Mouse (Mus musculus): ENCODE data around the gene Aspg. TPM values are rescaled to one million over a fixed set of nuclear protein-coding genes. Genes with fewer than 3 reads are reported as not detected.

The Aspg gene
- not detected in 2 replicates for polyA plus RNA-seq (2012)

DNA sequence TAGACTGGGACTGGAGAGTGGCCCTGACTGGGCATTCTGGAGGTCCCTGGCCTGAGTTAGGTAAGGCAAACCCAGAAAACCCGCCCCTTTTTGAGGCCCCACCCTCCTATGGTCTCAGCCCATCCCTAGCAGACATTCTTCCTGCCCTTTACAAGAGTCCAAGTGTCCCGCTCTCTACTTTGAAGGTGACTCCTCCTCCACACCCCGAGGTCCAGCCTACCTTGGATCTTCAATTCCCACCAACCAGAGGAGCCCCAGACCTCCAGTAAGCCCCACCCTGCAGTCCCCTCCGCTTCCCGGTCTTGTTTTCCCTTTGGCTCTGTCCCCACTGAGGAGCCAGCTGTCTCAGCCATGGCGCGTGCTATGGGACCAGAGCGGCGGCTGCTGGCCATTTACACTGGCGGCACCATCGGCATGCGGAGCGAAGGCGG is at the start of gene Aspg:
Gene Aspg (plus strand): TSS at position 139 of the 431 bp plus-strand sequence.
- no peak for TF ChIP-seq GATA1 (IDR thresholded peaks at IDR 0.05; ENCODE audit: low read length)

DNA sequence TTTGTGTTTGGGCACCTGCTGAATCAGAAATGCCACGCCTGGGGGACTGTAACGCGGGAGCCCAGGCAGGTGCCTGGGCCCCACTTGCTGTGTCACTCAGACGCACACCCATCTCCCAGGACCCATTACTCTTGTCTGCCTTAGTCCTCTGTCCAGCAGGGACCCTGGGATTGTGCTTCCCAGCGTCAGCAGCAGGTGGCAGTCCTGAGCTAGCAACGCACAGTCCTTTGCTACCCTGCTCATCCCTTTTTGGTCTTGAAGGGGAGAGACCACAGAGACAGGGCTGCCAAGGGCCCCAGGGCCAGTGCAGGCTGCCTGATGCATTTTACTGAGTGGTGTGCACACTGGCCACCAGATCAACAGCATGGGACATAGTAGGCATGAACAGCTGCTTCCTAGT is 28.8 kb upstream of the Aspg start:
- TF ChIP-seq GATA1 (IDR thresholded peaks at IDR 0.05; ENCODE audit: low read length): no peak

GRCm38 (mm10) chr12:112079911-112080310 is 26.6 kb upstream of the Aspg start:
- TF ChIP-seq GATA1 (IDR thresholded peaks at IDR 0.05; ENCODE audit: low read length): no peak

DNA sequence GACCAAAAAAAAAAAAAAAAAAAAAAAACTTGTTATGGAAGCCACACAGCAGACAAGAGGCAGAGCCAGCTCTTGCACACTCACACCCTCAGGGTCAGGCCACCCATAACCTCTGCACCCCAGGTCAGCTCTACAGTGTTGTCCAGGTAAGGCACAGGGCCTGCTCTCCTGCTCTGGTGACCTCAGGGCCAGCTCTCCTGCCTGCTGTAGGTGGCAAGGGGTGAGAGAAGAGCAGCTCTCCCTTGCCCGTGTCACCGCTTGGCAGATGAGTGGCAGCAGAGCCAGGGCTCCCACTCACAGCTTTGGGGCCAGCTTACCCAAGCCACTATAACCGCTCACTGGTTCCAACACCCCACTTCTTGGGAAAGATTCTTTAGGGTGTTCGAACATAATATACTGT is 25.6 kb upstream of the Aspg start:
- no peak for TF ChIP-seq GATA1 (IDR thresholded peaks at IDR 0.05; ENCODE audit: low read length)

DNA sequence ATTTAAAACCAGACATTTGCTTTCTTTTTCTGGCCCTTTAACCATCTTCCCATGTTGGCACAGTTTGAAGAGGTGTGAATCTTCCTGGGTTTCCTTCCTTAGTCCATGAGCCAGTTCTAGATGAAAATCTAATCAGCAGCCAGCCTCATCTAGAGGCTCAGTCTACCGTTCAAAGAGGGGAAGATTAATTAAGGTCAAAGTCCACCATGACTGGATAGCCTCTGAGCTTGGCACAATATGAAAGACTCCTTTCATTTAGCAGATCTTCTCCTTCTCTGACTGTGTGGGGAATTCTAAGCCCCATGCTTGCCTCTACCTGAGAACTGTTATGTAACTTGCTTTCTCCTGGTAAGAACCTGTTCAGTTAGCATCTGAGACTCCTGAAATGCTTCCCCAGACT is 24.2 kb upstream of the Aspg start:
- no peak for TF ChIP-seq GATA1 (IDR thresholded peaks at IDR 0.05; ENCODE audit: low read length)

GRCm38 (mm10) chr12:112086250-112086649 is 20.2 kb upstream of the Aspg start:
- TF ChIP-seq GATA1 (IDR thresholded peaks at IDR 0.05; ENCODE audit: low read length): no peak

DNA sequence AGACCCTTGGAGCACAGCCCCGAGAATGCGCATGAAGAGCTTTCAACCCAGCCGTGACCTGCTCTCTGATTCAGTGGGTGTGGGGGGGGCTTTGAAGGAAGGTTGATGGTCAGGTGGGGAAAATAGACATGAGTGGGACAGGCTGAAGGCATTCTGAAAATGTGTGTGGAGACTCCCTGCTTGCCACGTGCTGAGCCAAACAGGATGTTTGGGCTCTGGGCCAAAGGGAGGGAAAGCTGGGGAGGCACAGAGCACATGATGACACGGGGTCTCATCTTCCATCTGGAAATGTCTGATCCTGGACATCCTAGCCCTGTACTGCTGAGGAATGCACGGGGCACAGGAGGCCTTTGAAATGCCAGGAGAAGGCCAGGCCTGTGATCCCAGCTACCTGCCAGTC is 19.8 kb upstream of the Aspg start:
- TF ChIP-seq GATA1 (IDR thresholded peaks at IDR 0.05; ENCODE audit: low read length): no peak

GRCm38 (mm10) chr12:112088609-112089324 is 17.7 kb upstream of the Aspg start:
- no peak for TF ChIP-seq GATA1 (IDR thresholded peaks at IDR 0.05; ENCODE audit: low read length)

DNA sequence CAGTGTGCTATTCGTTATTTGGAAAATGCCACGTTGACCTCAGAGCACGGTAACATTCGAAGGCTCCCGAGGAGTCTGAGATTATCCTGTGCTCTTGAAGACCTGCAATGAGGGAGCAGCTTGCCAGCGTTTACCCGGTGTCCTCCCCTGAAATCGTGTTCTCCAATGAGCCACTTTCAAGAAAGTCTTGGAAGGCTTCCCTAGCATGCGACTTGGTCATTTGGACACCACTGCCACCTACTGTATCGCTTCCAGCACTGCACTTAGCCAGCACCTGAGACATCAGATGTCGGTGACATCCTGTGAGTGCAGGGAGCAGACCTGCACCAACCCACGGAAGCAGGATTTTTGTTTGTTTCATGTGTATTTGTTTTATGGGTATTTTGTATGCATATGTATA is 15.4 kb upstream of the Aspg start:
- TF ChIP-seq GATA1 (IDR thresholded peaks at IDR 0.05; ENCODE audit: low read length): no peak

DNA sequence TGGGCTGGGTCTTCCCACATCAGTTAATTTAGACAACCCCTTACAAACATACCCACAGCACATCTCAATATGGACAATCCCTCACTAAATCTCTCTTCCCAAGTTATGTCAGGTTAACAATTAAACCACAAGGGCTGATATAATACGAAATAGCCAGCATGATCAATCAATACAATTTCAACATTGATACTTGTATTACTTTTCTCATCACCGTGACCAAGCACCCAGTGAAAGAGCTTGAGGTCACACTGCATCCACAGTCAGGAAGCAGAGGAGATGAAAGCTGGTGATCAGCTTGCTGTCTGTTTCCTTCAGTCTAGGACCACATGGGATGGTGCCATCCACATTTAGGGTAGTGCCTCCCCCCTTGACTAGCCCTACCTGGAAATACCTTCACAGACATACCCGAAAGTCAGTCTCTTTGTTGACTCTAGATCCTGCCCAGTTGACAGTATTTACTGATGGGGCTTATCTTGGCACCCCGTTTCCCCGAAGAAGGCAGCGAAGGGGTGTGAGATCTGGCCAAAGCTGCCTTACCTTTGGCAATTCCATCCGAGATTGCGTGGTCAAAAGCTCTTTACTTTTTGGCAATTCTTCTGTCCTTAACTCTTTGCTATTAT is 12.1 kb upstream of the Aspg start:
- TF ChIP-seq GATA1 (IDR thresholded peaks at IDR 0.05; ENCODE audit: low read length): no peak

DNA sequence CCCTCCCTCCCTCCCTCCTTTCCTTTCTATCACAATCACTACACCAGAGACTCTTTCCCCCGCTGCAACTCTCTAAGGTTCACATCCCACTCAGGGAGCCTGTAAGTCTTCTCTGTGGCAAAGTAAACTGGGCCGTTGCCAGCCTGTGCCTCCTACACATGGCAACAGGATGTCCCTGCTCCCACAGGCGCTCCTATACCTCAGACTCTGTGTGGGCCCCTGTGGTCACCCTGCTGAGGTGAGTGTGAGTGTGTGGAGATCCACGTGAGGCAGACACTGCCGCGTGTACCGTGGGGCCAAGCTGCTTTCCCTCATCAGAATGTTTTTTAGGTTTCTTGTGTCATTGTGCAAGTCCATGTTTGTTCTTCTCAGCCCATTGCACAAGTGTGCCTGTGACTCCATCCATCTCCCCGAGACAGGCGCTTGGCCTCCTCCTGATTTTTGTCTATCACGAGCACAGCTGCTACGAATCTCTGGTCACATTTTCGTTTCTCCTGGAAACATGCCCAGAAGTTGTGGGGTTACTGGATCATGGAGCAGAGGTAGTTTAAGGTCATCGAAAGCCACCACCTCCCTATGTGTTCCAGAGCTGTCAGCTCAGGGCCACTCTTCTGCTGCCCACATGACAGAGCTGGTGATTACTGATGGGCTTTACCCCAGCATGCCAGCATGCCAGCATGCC is 10.3 kb upstream of the Aspg start:
- TF ChIP-seq GATA1 (IDR thresholded peaks at IDR 0.05; ENCODE audit: low read length): no peak

- TF ChIP-seq GATA1 (IDR thresholded peaks at IDR 0.05; ENCODE audit: low read length): no peak
Observed at GRCm38 (mm10) chr12:112096733-112097117, 9.8 kb upstream of the Aspg start.

DNA sequence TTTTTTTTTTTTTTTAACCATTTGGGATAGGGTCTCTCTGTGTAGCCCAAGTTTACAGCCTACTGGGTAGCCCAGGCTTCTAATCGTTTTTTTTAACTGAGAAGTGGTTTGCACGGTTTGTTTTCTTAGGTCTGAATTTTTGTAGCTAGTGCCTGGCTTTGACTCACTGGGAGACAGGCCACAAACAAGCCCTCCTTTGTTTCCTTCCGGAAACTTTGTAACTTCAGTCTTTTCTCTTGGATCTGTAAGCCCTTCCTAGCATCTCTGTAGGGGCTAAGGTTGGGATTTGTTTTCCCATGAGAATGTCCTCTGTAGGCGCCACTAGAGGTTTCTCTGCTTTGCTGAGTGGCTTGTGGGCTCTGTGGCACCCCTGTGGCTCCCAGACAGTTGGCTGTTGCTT is 6.4 kb upstream of the Aspg start:
- no peak for TF ChIP-seq GATA1 (IDR thresholded peaks at IDR 0.05; ENCODE audit: low read length)

GRCm38 (mm10) chr12:112101045-112101444 is 5.4 kb upstream of the Aspg start:
- TF ChIP-seq GATA1 (IDR thresholded peaks at IDR 0.05; ENCODE audit: low read length): no peak

- TF ChIP-seq GATA1 (IDR thresholded peaks at IDR 0.05; ENCODE audit: low read length): no peak
Observed at GRCm38 (mm10) chr12:112103179-112103578, 3.3 kb upstream of the Aspg start.

DNA sequence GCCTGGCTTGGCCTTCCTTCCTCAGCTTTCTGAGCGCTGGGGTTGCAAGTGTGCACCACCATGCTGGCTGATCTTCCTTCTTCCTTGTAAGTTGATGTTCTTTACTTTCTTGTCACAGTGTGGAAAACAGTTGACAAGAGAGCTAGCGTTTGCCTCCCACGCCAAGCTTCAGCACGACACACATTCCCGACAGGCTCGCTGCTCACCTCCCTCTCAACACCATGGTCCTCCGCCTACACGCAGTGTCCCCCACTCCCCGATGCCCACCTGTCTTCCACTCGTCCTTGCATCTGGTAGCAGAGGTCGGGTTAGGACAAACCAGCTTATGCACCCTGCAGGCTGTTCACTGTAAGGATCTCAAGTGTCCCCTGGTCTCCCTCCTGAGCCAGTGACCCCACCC is 1.6 kb upstream of the Aspg start:
- no peak for TF ChIP-seq GATA1 (IDR thresholded peaks at IDR 0.05; ENCODE audit: low read length)

GRCm38 (mm10) chr12:112107685-112108084 is 1.2 kb downstream of the Aspg start:
- TF ChIP-seq GATA1 (IDR thresholded peaks at IDR 0.05; ENCODE audit: low read length): no peak

Measured in G1E-ER4 (cell line).